20 mouse cellular contexts compared by ENCODE assay signal in genomic region chr3:124157858-124158655, GRCm38 (mm10).
DNase-seq lines count a peak whose midpoint lies in the region; ATAC-seq and TF ChIP-seq lines count a peak whose summit lies in the region.
"Had no signal": no experiment of that assay in that cellular context is flagged by ENCODE, and none has a peak within 500 bp of the region (broad histone marks: within the 10 kb centered on the region; RNA-seq: fewer than 3 reads in every experiment).

No protein-coding gene starts in this region.

- peak; percentile 6 for DNase-seq in hindbrain, postnatal 0 days (ENCODE audit: low spot score)
- no peak for DNase-seq in lung, postnatal 14 days
- DNase-seq in brain, embryonic 14.5 days (ENCODE audit: low read depth), result peak; percentile 87
- DNase-seq in ovary, postnatal 36 days (ENCODE audit: low spot score), result no peak
- no peak for DNase-seq in spleen, adult 12 weeks (ENCODE audit: low spot score)
- DNase-seq: adrenal gland, postnatal 10 days; embryo, embryonic 11 days; gastrocnemius, adult 2 months; heart, postnatal 10 days; kidney, adult 8-10 months; liver; right cerebral cortex, postnatal 25 days; thymus, adult 18-20 months had no signal

- TF ChIP-seq POLR2A in brain, embryonic 14.5 days (IDR thresholded peaks at IDR 0.05; ENCODE audit: borderline replicate concordance, extremely low read depth, insufficient read depth, insufficient read length, poor library complexity, severe bottlenecking), result no peak

- H3K4me2 ChIP-seq in hindbrain, postnatal 0 days (ENCODE audit: low read depth, low read length), result no peak overlapping the region
- H3K4me2 ChIP-seq in hindbrain, embryonic 12.5 days (replicated peaks), result no peak overlapping the region
- H3K4me2 ChIP-seq in lung, embryonic 15.5 days, result no peak overlapping the region
- H3K4me2 ChIP-seq in forebrain, embryonic 13.5 days, result no peak overlapping the region
- H3K4me2 ChIP-seq: heart, embryonic 11.5 days; midbrain, embryonic 13.5 days; stomach, embryonic 15.5 days had no signal

- ATAC-seq in hindbrain, postnatal 0 days, result no peak
- ATAC-seq in hindbrain, embryonic 12.5 days (ENCODE audit: low FRiP score), result no peak
- ATAC-seq in lung, embryonic 15.5 days (ENCODE audit: borderline replicate concordance, extremely low read depth, low FRiP score, low TSS enrichment), result peak; percentile 69; the same call in 1 of the 2 replicates
- peak; percentile 94 for ATAC-seq in forebrain, embryonic 13.5 days
- ATAC-seq: inflammation-experienced regulatory T-cells, adult 6 months; midbrain, embryonic 13.5 days had no signal

- no peak overlapping the region for H3K9ac ChIP-seq in hindbrain, postnatal 0 days (replicated peaks; ENCODE audit: low read length)
- no peak overlapping the region for H3K9ac ChIP-seq in hindbrain, embryonic 12.5 days
- H3K9ac ChIP-seq in lung, embryonic 15.5 days, result no peak overlapping the region
- H3K9ac ChIP-seq in forebrain, embryonic 13.5 days, result no peak overlapping the region
- H3K9ac ChIP-seq: midbrain, embryonic 13.5 days; stomach, embryonic 15.5 days had no signal

- TF ChIP-seq CTCF in hindbrain, postnatal 0 days (IDR thresholded peaks at IDR 0.05; ENCODE audit: low read depth), result no peak
- TF ChIP-seq CTCF in brain, embryonic 14.5 days (IDR thresholded peaks at IDR 0.05; ENCODE audit: borderline replicate concordance, extremely low read depth, insufficient read depth, insufficient read length), result no peak

- no peak overlapping the region for H3K27ac ChIP-seq in hindbrain, postnatal 0 days
- H3K27ac ChIP-seq in hindbrain, embryonic 12.5 days, result no peak overlapping the region
- no peak overlapping the region for H3K27ac ChIP-seq in lung, embryonic 15.5 days
- no peak overlapping the region for H3K27ac ChIP-seq in forebrain, embryonic 13.5 days
- H3K27ac ChIP-seq: gastrocnemius, adult 2 months; midbrain, embryonic 13.5 days; stomach, embryonic 15.5 days had no signal

- H3K36me3 ChIP-seq in hindbrain, postnatal 0 days (ENCODE audit: insufficient read depth, low read length), result no peaks in the 10 kb centered on the region
- no peaks in the 10 kb centered on the region for H3K36me3 ChIP-seq in hindbrain, embryonic 12.5 days
- no peaks in the 10 kb centered on the region for H3K36me3 ChIP-seq in lung, embryonic 15.5 days
- no peaks in the 10 kb centered on the region for H3K36me3 ChIP-seq in forebrain, embryonic 13.5 days (ENCODE audit: poor library complexity, severe bottlenecking)
- H3K36me3 ChIP-seq: midbrain, embryonic 13.5 days; stomach, embryonic 15.5 days had no signal

- no peaks in the 10 kb centered on the region for H3K9me3 ChIP-seq in hindbrain, postnatal 0 days (ENCODE audit: low read length)
- H3K9me3 ChIP-seq in hindbrain, embryonic 12.5 days (replicated peaks), result no peaks in the 10 kb centered on the region
- H3K9me3 ChIP-seq in lung, embryonic 15.5 days, result no peaks in the 10 kb centered on the region
- no peaks in the 10 kb centered on the region for H3K9me3 ChIP-seq in forebrain, embryonic 13.5 days (replicated peaks)
- H3K9me3 ChIP-seq: midbrain, embryonic 13.5 days; stomach, embryonic 15.5 days had no signal

- 78% methylated on average over 6 of the region's 6 CpGs for WGBS in hindbrain, postnatal 0 days
- 88% methylated on average over 6 of the region's 6 CpGs for WGBS in hindbrain, embryonic 12.5 days
- 46% methylated on average over 6 of the region's 6 CpGs for WGBS in lung, embryonic 15.5 days
- WGBS in forebrain, embryonic 13.5 days, result 77% methylated on average over 6 of the region's 6 CpGs

- no peaks in the 10 kb centered on the region for H3K4me1 ChIP-seq in hindbrain, postnatal 0 days (ENCODE audit: insufficient read depth, low read length)
- H3K4me1 ChIP-seq in hindbrain, embryonic 12.5 days, result no peaks in the 10 kb centered on the region
- no peaks in the 10 kb centered on the region for H3K4me1 ChIP-seq in lung, embryonic 15.5 days
- no peaks in the 10 kb centered on the region for H3K4me1 ChIP-seq in forebrain, embryonic 13.5 days
- H3K4me1 ChIP-seq: stomach, embryonic 15.5 days had no signal

- H3K27me3 ChIP-seq in hindbrain, postnatal 0 days (ENCODE audit: insufficient read depth, low read length), result no peaks in the 10 kb centered on the region
- H3K27me3 ChIP-seq in hindbrain, embryonic 12.5 days, result no peaks in the 10 kb centered on the region
- no peaks in the 10 kb centered on the region for H3K27me3 ChIP-seq in lung, embryonic 15.5 days
- H3K27me3 ChIP-seq in forebrain, embryonic 13.5 days, result no peaks in the 10 kb centered on the region
- H3K27me3 ChIP-seq: midbrain, embryonic 13.5 days; stomach, embryonic 15.5 days had no signal

- no peak overlapping the region for H3K4me3 ChIP-seq in hindbrain, postnatal 0 days (ENCODE audit: low read length)
- no peak overlapping the region for H3K4me3 ChIP-seq in hindbrain, embryonic 12.5 days
- no peak overlapping the region for H3K4me3 ChIP-seq in lung, embryonic 15.5 days
- H3K4me3 ChIP-seq in forebrain, embryonic 13.5 days, result no peak overlapping the region
- H3K4me3 ChIP-seq: gastrocnemius, adult 2 months; midbrain, embryonic 13.5 days; stomach, embryonic 15.5 days had no signal

Comparison
In these comparisons a context has a peak if more than half of its experiments do, and no peak if none do; other contexts are left out.
1. ATAC-seq: peak in lung, embryonic 15.5 days (single experiment) and forebrain, embryonic 13.5 days (single experiment); none in hindbrain, postnatal 0 days (single experiment) and hindbrain, embryonic 12.5 days (single experiment).
2. DNase-seq: peak in hindbrain, postnatal 0 days (single experiment) and brain, embryonic 14.5 days (single experiment); none in lung, postnatal 14 days (single experiment), ovary, postnatal 36 days (single experiment) and spleen, adult 12 weeks (single experiment).